Mouse (Mus musculus): Measurements from ENCODE around the gene Npas3. TPM values are rescaled to one million over a fixed set of nuclear protein-coding genes. Genes with fewer than 3 reads are reported as not detected.

The Npas3 gene
- polyA plus RNA-seq, 1 experiment from 2014 or later, result 12.2 TPM

DNA sequence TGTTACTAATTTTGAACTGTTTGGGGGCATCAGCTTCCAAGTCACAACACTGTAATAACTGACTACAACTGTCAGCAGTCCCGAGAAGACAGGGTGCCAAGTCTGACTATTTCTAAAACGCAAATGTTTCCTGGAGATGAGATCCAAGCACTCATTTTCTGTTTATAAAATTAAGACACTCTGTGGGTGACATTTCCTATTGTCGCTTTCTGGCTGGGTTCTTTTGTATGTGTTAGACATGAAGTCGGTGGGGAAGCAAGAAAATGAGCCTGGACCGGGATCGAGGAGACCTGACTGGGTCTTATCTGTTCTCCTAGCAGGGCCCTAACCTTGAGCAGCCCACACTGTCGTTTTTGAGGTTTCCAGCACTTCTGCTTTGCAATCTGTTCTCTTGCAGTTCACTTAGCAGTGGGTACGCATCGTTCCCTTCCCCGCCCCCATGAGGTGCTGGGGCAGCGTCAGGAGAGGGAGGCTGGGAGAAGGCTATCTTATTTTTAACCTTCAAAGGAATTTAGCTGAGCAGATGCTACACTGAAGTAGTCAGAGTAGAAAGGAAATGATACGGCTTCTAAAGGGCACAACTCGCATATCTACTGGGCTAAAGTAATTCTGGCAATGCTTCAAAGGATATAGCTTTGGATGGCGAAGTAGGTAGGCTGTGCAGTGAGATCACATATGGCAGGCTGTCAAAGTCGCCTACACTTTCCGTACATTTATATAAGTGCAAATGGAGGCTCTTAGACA, 593.6 kb downstream of the Npas3 start:
- H3K27me3 ChIP-seq (ENCODE audit: insufficient read depth, poor library complexity, severe bottlenecking), result no peaks in the 10 kb centered on the region
- H3K36me3 ChIP-seq, result no peaks in the 10 kb centered on the region
- H3K9me3 ChIP-seq, result no peaks in the 10 kb centered on the region
- no peak for DNase-seq (ENCODE audit: low spot score)
- 77% methylated on average over 16 of the region's 16 CpGs for WGBS
- H3K4me1 ChIP-seq (replicated peaks), result peaks cover 29% of the 10 kb centered on the region
- no peak overlapping the region for H3K4me3 ChIP-seq
- H3K27ac ChIP-seq, result no peak overlapping the region

DNA sequence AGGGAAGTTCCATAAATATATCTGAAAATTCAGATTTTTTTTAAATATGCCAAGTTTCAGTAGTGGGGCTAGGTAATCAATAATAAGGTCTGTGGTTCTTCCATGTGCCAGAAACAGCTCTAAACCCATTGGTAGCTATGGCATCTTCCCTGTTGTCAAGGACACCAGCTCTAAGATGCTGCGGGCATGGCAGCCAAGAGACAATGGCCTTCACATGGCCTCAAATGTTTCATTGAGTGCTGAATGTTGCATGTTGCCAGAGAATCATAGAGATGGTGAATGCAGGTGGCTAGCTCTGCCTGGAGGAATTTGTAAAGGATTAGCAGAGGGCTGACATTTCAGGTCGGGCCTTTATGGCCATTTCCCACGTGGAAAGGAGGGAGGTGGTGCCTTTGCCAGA, 595.1 kb downstream of the Npas3 start:
- H3K36me3 ChIP-seq, result no peaks in the 10 kb centered on the region
- H3K27ac ChIP-seq, result no peak overlapping the region
- no peak overlapping the region for H3K4me3 ChIP-seq
- WGBS, result 59% methylated on average over 3 of the region's 3 CpGs
- no peak for DNase-seq (ENCODE audit: low spot score)
- H3K27me3 ChIP-seq (ENCODE audit: insufficient read depth, poor library complexity, severe bottlenecking), result no peaks in the 10 kb centered on the region
- no peaks in the 10 kb centered on the region for H3K9me3 ChIP-seq
- peaks cover 16% of the 10 kb centered on the region for H3K4me1 ChIP-seq (replicated peaks)

DNA sequence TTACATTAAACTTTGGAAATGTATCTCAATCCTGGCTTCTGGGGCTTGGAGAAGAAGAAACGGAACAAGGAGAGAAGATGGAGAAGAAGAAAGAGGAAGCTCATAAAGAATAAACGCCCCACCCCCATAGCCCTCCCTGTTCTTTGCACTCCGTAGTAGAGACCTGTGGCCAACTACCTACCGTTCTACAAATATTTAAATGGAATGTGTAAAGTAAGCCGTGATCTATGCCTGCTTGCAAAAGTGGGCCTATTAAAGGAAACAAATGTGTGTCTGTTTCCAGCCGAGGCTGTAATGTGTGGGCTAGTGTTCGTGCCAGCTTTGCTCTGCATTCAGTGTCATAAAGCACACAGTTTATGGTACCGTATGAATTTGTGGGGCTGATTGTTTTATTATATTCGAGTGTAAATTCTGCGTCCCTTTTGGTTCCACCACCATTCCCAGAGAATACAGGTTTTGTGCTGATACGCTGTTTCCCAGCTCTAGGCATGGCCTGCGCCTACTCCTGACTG, 597.7 kb downstream of the Npas3 start:
- WGBS, result 86% methylated on average over 12 of the region's 12 CpGs
- H3K9me3 ChIP-seq, result no peaks in the 10 kb centered on the region
- H3K36me3 ChIP-seq, result no peaks in the 10 kb centered on the region
- DNase-seq (ENCODE audit: low spot score), result no peak
- no peaks in the 10 kb centered on the region for H3K27me3 ChIP-seq (ENCODE audit: insufficient read depth, poor library complexity, severe bottlenecking)
- peaks cover 7% of the 10 kb centered on the region for H3K4me1 ChIP-seq (replicated peaks)
- no peak overlapping the region for H3K4me3 ChIP-seq
- H3K27ac ChIP-seq, result no peak overlapping the region

DNA sequence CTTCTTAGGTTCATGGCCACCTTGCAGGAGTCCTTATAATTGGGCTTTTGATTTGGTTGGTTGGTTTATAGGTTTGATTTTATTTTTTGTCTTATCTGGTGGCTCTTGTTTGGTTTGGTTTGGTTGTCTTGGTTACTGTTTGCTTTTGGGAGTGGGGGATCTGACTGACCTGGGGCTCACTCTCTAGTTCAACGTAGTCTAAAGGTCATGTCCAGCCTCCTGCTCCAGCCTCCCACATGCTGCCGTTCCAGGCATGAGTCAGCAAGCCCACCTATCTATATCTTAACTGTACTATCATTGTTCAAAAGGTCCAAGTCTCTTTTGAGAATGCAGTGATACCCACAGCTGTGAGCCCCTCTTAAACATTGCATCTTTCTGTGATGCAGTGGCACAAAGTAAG, 600.8 kb downstream of the Npas3 start:
- Histone ChIP-seq H3K4me1 (replicated peaks) (no peaks in the 10 kb centered on the region), H3K36me3 (no peaks in the 10 kb centered on the region)
- 85% methylated on average over 2 of the region's 2 CpGs for WGBS

DNA sequence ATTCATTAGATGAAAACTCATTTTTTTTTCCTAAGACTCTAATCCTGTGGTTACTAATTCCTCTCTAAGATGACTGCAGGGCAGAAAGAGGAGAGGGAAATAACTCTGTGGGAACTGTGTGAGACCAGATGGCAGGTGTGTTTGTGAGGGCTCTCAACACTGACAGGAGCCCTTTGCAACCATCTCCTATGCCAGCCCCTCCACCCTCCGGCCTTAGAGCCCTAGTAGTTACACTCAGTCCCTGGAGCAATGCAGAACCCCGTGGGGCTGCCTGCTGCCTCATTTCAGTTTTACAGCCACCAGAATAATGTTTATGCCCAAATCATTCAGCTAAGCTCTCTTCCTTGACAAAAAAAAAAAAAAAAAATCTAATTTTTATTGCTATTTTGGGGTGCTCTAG, 604.0 kb downstream of the Npas3 start:
- Histone ChIP-seq H3K4me1 (replicated peaks) (no peaks in the 10 kb centered on the region), H3K4me3 (no peak overlapping the region), H3K36me3 (no peaks in the 10 kb centered on the region), H3K9me3 (no peaks in the 10 kb centered on the region), H3K27me3 (ENCODE audit: insufficient read depth, poor library complexity, severe bottlenecking) (no peaks in the 10 kb centered on the region), H3K27ac (no peak overlapping the region)
- 87% methylated on average over 2 of the region's 2 CpGs for WGBS
- no peak for DNase-seq (ENCODE audit: low spot score)

More for the DNA sequence above, 600.8 kb downstream of the Npas3 start:
- Histone ChIP-seq H3K27ac (no peak overlapping the region), H3K9me3 (no peaks in the 10 kb centered on the region), H3K27me3 (ENCODE audit: insufficient read depth, poor library complexity, severe bottlenecking) (no peaks in the 10 kb centered on the region), H3K4me3 (no peak overlapping the region)
- DNase-seq (ENCODE audit: low spot score), result no peak

DNA sequence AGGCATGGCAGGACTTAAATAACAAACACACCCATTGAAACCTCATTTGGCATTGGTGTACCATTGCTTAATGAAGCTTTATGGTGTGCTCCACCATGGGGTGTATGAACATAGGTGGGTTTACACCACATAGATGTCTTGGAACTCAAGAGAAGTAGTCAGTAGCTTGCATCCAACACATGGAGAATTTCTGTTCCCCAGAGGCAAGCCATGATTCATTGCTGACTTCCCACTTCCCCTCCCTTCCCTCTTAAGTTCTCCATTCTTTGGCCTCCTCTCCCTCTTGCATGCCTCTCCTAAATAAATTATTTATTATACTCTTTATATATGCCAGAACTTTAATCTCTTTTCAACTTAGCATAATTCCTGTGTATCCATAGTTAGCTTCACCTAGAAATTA, 611.7 kb downstream of the Npas3 start:
- H3K4me3 ChIP-seq, result no peak overlapping the region
- H3K36me3 ChIP-seq, result no peaks in the 10 kb centered on the region
- no peak for DNase-seq (ENCODE audit: low spot score)
- no peak overlapping the region for H3K27ac ChIP-seq
- H3K27me3 ChIP-seq (ENCODE audit: insufficient read depth, poor library complexity, severe bottlenecking), result no peaks in the 10 kb centered on the region
- H3K9me3 ChIP-seq, result no peaks in the 10 kb centered on the region
- H3K4me1 ChIP-seq (replicated peaks), result peaks cover 7% of the 10 kb centered on the region

DNA sequence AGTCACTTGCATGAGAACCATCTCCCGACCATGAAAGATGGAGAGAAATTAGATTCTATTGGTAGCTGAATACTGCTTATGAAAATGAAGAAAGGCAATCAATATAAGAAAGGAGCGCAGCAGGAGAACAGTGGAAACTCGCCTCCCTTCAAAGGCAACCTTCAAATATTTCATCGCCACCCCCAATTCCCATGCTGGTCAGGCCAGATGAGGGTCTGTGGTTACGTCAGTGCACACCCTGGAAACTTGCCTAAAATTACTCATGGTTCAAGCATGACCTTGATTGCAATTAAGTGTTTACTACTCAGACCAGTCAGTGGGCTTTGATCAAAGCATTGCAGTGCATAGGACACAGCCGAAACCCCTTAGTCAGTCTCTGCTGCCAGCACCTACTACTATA, 613.8 kb downstream of the Npas3 start:
- DNase-seq (ENCODE audit: low spot score), result no peak
- Histone ChIP-seq H3K4me3 (no peak overlapping the region), H3K4me1 (replicated peaks) (peaks cover 14% of the 10 kb centered on the region), H3K27ac (no peak overlapping the region), H3K9me3 (no peaks in the 10 kb centered on the region), H3K36me3 (no peaks in the 10 kb centered on the region), H3K27me3 (ENCODE audit: insufficient read depth, poor library complexity, severe bottlenecking) (no peaks in the 10 kb centered on the region)
- WGBS, result 91% methylated on average over 6 of the region's 6 CpGs

DNA sequence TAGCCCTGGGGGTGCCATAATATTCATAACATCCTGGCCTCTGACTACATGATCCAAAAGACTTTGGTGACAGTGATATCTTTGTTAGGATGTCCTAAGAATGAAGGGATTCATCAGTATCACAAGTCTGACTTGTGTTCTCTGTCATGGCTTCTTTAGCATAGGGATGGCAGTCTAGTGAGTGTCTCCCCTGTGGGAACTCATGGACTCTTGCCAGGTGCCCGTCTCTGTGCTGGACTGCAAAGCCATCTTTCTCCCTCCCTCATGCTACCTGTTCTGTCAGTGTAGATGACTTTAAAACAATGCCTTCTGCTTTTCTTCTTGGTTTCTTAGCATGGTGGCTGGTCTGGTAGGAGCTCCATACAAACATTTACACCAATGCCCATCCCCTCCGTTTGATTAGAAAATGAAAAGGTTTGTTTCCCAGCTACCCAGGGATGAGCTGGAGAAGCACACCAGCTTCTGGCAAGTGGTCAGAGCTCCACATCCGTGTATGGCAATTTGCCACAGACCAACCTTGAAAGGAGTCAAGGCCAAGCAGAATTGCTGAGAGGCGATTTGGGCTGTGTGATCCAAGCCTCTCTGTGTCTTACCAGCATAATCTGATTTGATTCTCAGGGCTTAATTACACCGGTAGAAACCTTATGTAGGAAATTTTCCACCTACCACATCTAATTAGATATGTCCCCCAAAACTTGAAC, 616.1 kb downstream of the Npas3 start:
- no peak for DNase-seq (ENCODE audit: low spot score)
- 75% methylated on average over 5 of the region's 5 CpGs for WGBS
- Histone ChIP-seq H3K27ac (no peak overlapping the region), H3K4me3 (no peak overlapping the region), H3K4me1 (replicated peaks) (peaks cover 17% of the 10 kb centered on the region), H3K9me3 (no peaks in the 10 kb centered on the region), H3K36me3 (no peaks in the 10 kb centered on the region), H3K27me3 (ENCODE audit: insufficient read depth, poor library complexity, severe bottlenecking) (no peaks in the 10 kb centered on the region)

DNA sequence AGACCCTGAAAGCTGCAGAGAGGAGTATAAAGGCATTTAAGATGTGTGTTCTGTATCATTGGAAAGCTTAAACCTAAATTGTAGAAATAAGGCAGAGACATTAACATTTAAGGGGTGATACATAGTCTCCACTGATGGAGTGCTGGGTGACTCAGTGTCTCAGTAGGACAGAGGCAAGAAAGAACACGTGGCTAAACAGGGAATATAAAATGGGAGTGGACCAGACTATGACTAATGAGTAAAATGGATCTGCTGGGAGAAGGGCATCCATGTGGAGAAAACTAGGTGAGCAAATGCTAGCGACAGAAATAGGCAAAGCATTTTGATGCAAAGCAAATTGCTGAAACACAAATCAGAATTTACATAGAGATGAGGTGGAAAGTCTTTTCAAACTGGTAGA, 617.2 kb downstream of the Npas3 start:
- Histone ChIP-seq H3K4me1 (replicated peaks) (peaks cover 17% of the 10 kb centered on the region), H3K36me3 (no peaks in the 10 kb centered on the region)

DNA sequence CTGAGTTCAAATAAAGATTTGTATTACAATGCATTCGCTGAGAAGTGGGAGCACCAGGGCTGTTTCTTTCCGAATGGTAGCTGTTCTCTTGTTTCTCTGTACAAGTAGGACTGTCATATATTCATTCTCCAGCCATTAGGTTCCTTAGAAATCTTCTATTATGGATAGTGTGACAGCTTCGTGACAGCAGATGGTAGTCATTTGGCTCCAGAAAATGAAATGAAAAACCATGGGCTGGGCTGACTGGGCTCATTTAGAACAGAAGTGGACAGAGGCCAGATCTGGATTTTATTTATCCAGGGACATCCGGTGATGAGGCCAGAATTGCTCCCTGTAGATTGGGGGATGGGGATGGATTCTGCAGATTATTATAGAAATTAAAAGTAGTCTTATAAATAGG, 621.5 kb downstream of the Npas3 start:
- H3K9me3 ChIP-seq, result no peaks in the 10 kb centered on the region
- H3K27ac ChIP-seq, result no peak overlapping the region
- no peaks in the 10 kb centered on the region for H3K36me3 ChIP-seq
- peaks cover 12% of the 10 kb centered on the region for H3K4me1 ChIP-seq (replicated peaks)
- no peak overlapping the region for H3K4me3 ChIP-seq
- DNase-seq (ENCODE audit: low spot score), result no peak
- H3K27me3 ChIP-seq (ENCODE audit: insufficient read depth, poor library complexity, severe bottlenecking), result no peaks in the 10 kb centered on the region
- WGBS, result 83% methylated on average over 4 of the region's 4 CpGs

More for the DNA sequence above, 617.2 kb downstream of the Npas3 start:
- WGBS, result 65% methylated on average over 2 of the region's 2 CpGs
- H3K4me3 ChIP-seq, result no peak overlapping the region
- no peak for DNase-seq (ENCODE audit: low spot score)
- H3K27ac ChIP-seq, result no peak overlapping the region
- H3K9me3 ChIP-seq, result no peaks in the 10 kb centered on the region
- no peaks in the 10 kb centered on the region for H3K27me3 ChIP-seq (ENCODE audit: insufficient read depth, poor library complexity, severe bottlenecking)

DNA sequence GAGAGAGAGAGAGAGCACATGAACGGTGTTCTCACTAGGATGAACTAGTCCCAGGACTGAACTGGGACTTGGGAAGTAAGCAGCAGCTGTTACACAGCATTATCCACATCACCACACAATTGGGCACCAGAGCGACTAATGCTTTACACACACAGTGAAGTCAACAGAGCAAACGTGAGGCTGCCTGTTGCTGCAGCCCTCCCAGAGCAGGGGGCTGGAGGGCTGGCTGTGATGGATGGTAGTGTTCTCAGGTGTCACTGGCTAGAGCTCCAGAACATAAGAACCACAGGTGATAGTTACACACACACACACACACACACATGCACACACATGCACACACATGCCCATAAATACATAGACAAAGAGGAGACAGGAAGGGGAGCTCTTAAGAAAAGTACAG, 626.7 kb downstream of the Npas3 start:
- no peak overlapping the region for H3K4me3 ChIP-seq
- H3K27me3 ChIP-seq (ENCODE audit: insufficient read depth, poor library complexity, severe bottlenecking), result no peaks in the 10 kb centered on the region
- H3K4me1 ChIP-seq (replicated peaks), result no peaks in the 10 kb centered on the region
- no peaks in the 10 kb centered on the region for H3K36me3 ChIP-seq
- 62% methylated on average over 3 of the region's 3 CpGs for WGBS
- DNase-seq (ENCODE audit: low spot score), result no peak
- no peaks in the 10 kb centered on the region for H3K9me3 ChIP-seq
- no peak overlapping the region for H3K27ac ChIP-seq

DNA sequence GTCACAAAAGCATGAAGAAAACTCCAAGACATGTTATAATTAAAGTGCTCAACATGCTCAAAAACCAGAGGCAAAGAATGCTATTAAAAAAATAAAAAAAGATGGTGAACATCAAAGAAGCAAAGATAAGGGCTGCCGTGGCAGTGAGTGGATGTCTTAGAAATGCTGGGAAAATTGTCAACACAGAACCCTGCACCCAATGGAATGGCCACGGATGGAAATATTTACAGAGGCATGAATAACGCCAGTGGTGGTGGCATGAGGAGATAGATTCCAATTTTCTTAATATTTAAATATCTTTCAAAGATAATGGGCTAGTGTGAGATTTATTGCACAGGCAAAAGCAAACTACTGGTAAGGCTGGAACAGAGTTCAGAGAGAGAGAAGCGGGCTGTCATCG, 628.2 kb downstream of the Npas3 start:
- H3K9me3 ChIP-seq, result no peaks in the 10 kb centered on the region
- H3K4me3 ChIP-seq, result no peak overlapping the region
- DNase-seq (ENCODE audit: low spot score), result no peak
- 92% methylated on average over 5 of the region's 5 CpGs for WGBS
- H3K27ac ChIP-seq, result no peak overlapping the region
- no peaks in the 10 kb centered on the region for H3K4me1 ChIP-seq (replicated peaks)
- no peaks in the 10 kb centered on the region for H3K36me3 ChIP-seq
- no peaks in the 10 kb centered on the region for H3K27me3 ChIP-seq (ENCODE audit: insufficient read depth, poor library complexity, severe bottlenecking)

DNA sequence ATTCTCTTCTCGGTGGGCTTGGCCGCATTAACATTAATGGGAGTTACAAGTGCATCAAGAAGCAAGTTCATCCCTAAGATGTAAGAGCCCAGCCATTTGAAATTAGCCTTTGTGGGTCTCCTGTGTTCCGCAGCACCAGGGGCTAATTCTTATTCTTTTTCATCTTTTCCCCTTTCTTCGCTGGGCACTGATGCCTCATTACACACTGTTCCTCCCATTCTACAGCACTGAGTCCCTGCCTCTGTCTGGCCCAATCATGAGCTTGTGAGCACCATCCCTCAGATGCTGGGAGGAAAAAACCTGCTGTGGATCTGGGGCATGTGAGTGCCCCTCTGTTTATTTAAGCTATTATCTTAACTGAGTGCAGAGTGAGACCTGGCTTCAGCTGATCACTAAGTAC, 633.2 kb downstream of the Npas3 start:
- 89% methylated on average over 4 of the region's 4 CpGs for WGBS
- H3K4me3 ChIP-seq, result no peak overlapping the region
- no peaks in the 10 kb centered on the region for H3K27me3 ChIP-seq (ENCODE audit: insufficient read depth, poor library complexity, severe bottlenecking)
- H3K27ac ChIP-seq, result no peak overlapping the region
- no peaks in the 10 kb centered on the region for H3K4me1 ChIP-seq (replicated peaks)
- no peaks in the 10 kb centered on the region for H3K9me3 ChIP-seq
- H3K36me3 ChIP-seq, result no peaks in the 10 kb centered on the region
- no peak for DNase-seq (ENCODE audit: low spot score)
